Mouse (Mus musculus): Measurements from ENCODE around the gene Rrm2. TPM values are rescaled to one million over a fixed set of nuclear protein-coding genes. Genes with fewer than 3 reads are reported as not detected.
"Not testable (repeated sequence)": the region's sequence is repeated elsewhere in the genome, so short reads cannot be mapped to it uniquely, and the experiment has no call there.

Gene Rrm2
- polyA plus RNA-seq, 1 experiment from 2014 or later, result 586 TPM

GRCm38 (mm10) chr12:24723434-24723833 lies 15.4 kb downstream of the Rrm2 start:
- no peak overlapping the region for H3K4me3 ChIP-seq (replicated peaks)
- H3K36me3 ChIP-seq, result no peaks in the 10 kb centered on the region
- 38% methylated on average over 2 of the region's 2 CpGs for WGBS (ENCODE audit: insufficient replicate concordance)
- ATAC-seq (ENCODE audit: low read depth), result no peak
- no peak for DNase-seq
- no peak overlapping the region for H3K9ac ChIP-seq
- no peak overlapping the region for H3K27ac ChIP-seq
- H3K4me2 ChIP-seq, result no peak overlapping the region
- peaks cover 7% of the 10 kb centered on the region for H3K4me1 ChIP-seq (replicated peaks)
- no peaks in the 10 kb centered on the region for H3K27me3 ChIP-seq
- no peaks in the 10 kb centered on the region for H3K9me3 ChIP-seq (replicated peaks)

- H3K27me3 ChIP-seq, result no peaks in the 10 kb centered on the region
- 38% methylated on average over 4 of the region's 4 CpGs for WGBS (ENCODE audit: insufficient replicate concordance)
- no peaks in the 10 kb centered on the region for H3K9me3 ChIP-seq (replicated peaks)
- H3K4me1 ChIP-seq (replicated peaks), result peaks cover 7% of the 10 kb centered on the region
- ATAC-seq (ENCODE audit: low read depth), result no peak
- H3K9ac ChIP-seq, result no peak overlapping the region
- no peak overlapping the region for H3K27ac ChIP-seq
- no peak overlapping the region for H3K4me2 ChIP-seq
- no peaks in the 10 kb centered on the region for H3K36me3 ChIP-seq
- no peak for DNase-seq
- no peak overlapping the region for H3K4me3 ChIP-seq (replicated peaks)
Observed at GRCm38 (mm10) chr12:24723859-24724258, 15.8 kb downstream of the Rrm2 start.

- no peaks in the 10 kb centered on the region for H3K9me3 ChIP-seq (replicated peaks)
- H3K4me2 ChIP-seq, result no peak overlapping the region
- ATAC-seq (ENCODE audit: low read depth), result peak; percentile 55; the same call in 1 of the 2 replicates
- no peak overlapping the region for H3K27ac ChIP-seq
- H3K9ac ChIP-seq, result no peak overlapping the region
- no peaks in the 10 kb centered on the region for H3K36me3 ChIP-seq
- no peak overlapping the region for H3K4me3 ChIP-seq (replicated peaks)
- DNase-seq, result no peak
- peaks cover 7% of the 10 kb centered on the region for H3K4me1 ChIP-seq (replicated peaks)
- WGBS (ENCODE audit: insufficient replicate concordance), result 34% methylated on average over 2 of the region's 2 CpGs
- H3K27me3 ChIP-seq, result no peaks in the 10 kb centered on the region
Observed at GRCm38 (mm10) chr12:24724369-24724768, 16.3 kb downstream of the Rrm2 start.

- no peak for ATAC-seq (ENCODE audit: low read depth)
- Histone ChIP-seq H3K36me3 (no peaks in the 10 kb centered on the region), H3K9ac (no peak overlapping the region), H3K4me3 (replicated peaks) (no peak overlapping the region), H3K27ac (no peak overlapping the region), H3K27me3 (no peaks in the 10 kb centered on the region), H3K9me3 (replicated peaks) (no peaks in the 10 kb centered on the region), H3K4me1 (replicated peaks) (peaks cover 4% of the 10 kb centered on the region; the same call in 1 of the 2 replicates), H3K4me2 (no peak overlapping the region)
- DNase-seq, result no peak
- WGBS (ENCODE audit: insufficient replicate concordance), result 72% methylated on average over 13 of the region's 13 CpGs
Observed at GRCm38 (mm10) chr12:24734828-24735394, 26.9 kb downstream of the Rrm2 start.

GRCm38 (mm10) chr12:24736956-24737355 lies 28.9 kb downstream of the Rrm2 start:
- Histone ChIP-seq H3K4me1 (replicated peaks) (peaks cover 7% of the 10 kb centered on the region; the same call in 1 of the 2 replicates), H3K9ac (no peak overlapping the region), H3K4me2 (no peak overlapping the region), H3K27ac (no peak overlapping the region), H3K27me3 (no peaks in the 10 kb centered on the region), H3K4me3 (replicated peaks) (no peak overlapping the region), H3K9me3 (replicated peaks) (no peaks in the 10 kb centered on the region), H3K36me3 (no peaks in the 10 kb centered on the region)
- DNase-seq (no peak), ATAC-seq (ENCODE audit: low read depth) (no peak)
- 55% methylated on average over 2 of the region's 2 CpGs for WGBS (ENCODE audit: insufficient replicate concordance)

GRCm38 (mm10) chr12:24739963-24740362 lies 31.9 kb downstream of the Rrm2 start:
- no peak overlapping the region for H3K4me2 ChIP-seq
- no peaks in the 10 kb centered on the region for H3K9me3 ChIP-seq (replicated peaks)
- no peaks in the 10 kb centered on the region for H3K27me3 ChIP-seq
- H3K36me3 ChIP-seq, result no peaks in the 10 kb centered on the region
- H3K4me3 ChIP-seq (replicated peaks), result no peak overlapping the region
- no peak overlapping the region for H3K27ac ChIP-seq
- H3K9ac ChIP-seq, result no peak overlapping the region
- no peak for DNase-seq
- peaks cover 7% of the 10 kb centered on the region; the same call in 1 of the 2 replicates for H3K4me1 ChIP-seq (replicated peaks)
- ATAC-seq (ENCODE audit: low read depth), result no peak
- WGBS (ENCODE audit: insufficient replicate concordance), result 30% methylated on average over 1 of the region's 1 CpGs

GRCm38 (mm10) chr12:24741535-24741934 lies 33.5 kb downstream of the Rrm2 start:
- not testable (repeated sequence) for H3K27me3 ChIP-seq; H3K36me3 ChIP-seq; H3K27ac ChIP-seq; H3K4me3 ChIP-seq (replicated peaks); ATAC-seq (ENCODE audit: low read depth); DNase-seq; H3K4me1 ChIP-seq (replicated peaks); H3K9me3 ChIP-seq (replicated peaks); H3K4me2 ChIP-seq; H3K9ac ChIP-seq
- 40% methylated on average over 6 of the region's 6 CpGs for WGBS (ENCODE audit: insufficient replicate concordance)

GRCm38 (mm10) chr12:24744309-24744708 lies 36.3 kb downstream of the Rrm2 start:
- ATAC-seq (ENCODE audit: low read depth) (no peak), DNase-seq (no peak)
- Histone ChIP-seq H3K36me3 (no peaks in the 10 kb centered on the region), H3K4me1 (replicated peaks) (peaks cover 7% of the 10 kb centered on the region; the same call in 1 of the 2 replicates), H3K9ac (no peak overlapping the region), H3K9me3 (replicated peaks) (no peaks in the 10 kb centered on the region), H3K4me2 (no peak overlapping the region), H3K27ac (no peak overlapping the region), H3K27me3 (no peaks in the 10 kb centered on the region), H3K4me3 (replicated peaks) (no peak overlapping the region)
- WGBS (ENCODE audit: insufficient replicate concordance), result 22% methylated on average over 1 of the region's 1 CpGs

GRCm38 (mm10) chr12:24746579-24747296 lies 38.7 kb downstream of the Rrm2 start:
- H3K9me3 ChIP-seq (replicated peaks), result no peaks in the 10 kb centered on the region
- no peak overlapping the region for H3K9ac ChIP-seq
- no peak overlapping the region for H3K4me2 ChIP-seq
- H3K27me3 ChIP-seq, result no peaks in the 10 kb centered on the region
- WGBS (ENCODE audit: insufficient replicate concordance), result 56% methylated on average over 5 of the region's 5 CpGs
- no peaks in the 10 kb centered on the region for H3K4me1 ChIP-seq (replicated peaks)
- H3K27ac ChIP-seq, result no peak overlapping the region
- H3K36me3 ChIP-seq, result no peaks in the 10 kb centered on the region
- H3K4me3 ChIP-seq (replicated peaks), result no peak overlapping the region
- DNase-seq (no peak), ATAC-seq (ENCODE audit: low read depth) (no peak)

GRCm38 (mm10) chr12:24747297-24747696 lies 39.3 kb downstream of the Rrm2 start:
- H3K4me1 ChIP-seq (replicated peaks), result no peaks in the 10 kb centered on the region
- H3K27me3 ChIP-seq, result no peaks in the 10 kb centered on the region
- WGBS (ENCODE audit: insufficient replicate concordance), result 67% methylated on average over 8 of the region's 8 CpGs
- no peak for ATAC-seq (ENCODE audit: low read depth)
- H3K4me2 ChIP-seq, result no peak overlapping the region
- no peak for DNase-seq
- H3K9ac ChIP-seq, result no peak overlapping the region
- no peak overlapping the region for H3K4me3 ChIP-seq (replicated peaks)
- no peaks in the 10 kb centered on the region for H3K9me3 ChIP-seq (replicated peaks)
- no peak overlapping the region for H3K27ac ChIP-seq
- H3K36me3 ChIP-seq, result no peaks in the 10 kb centered on the region

GRCm38 (mm10) chr12:24750521-24750920 lies 42.5 kb downstream of the Rrm2 start:
- WGBS (ENCODE audit: insufficient replicate concordance), result 70% methylated on average over 6 of the region's 6 CpGs
- no peak overlapping the region for H3K4me3 ChIP-seq (replicated peaks)
- no peaks in the 10 kb centered on the region for H3K36me3 ChIP-seq
- no peaks in the 10 kb centered on the region for H3K4me1 ChIP-seq (replicated peaks)
- H3K27ac ChIP-seq, result no peak overlapping the region
- DNase-seq, result no peak
- ATAC-seq (ENCODE audit: low read depth), result no peak
- H3K4me2 ChIP-seq, result no peak overlapping the region
- H3K9ac ChIP-seq, result no peak overlapping the region
- no peaks in the 10 kb centered on the region for H3K9me3 ChIP-seq (replicated peaks)
- no peaks in the 10 kb centered on the region for H3K27me3 ChIP-seq

GRCm38 (mm10) chr12:24753680-24754079 lies 45.6 kb downstream of the Rrm2 start:
- Histone ChIP-seq H3K9me3 (replicated peaks) (no peaks in the 10 kb centered on the region), H3K36me3 (no peaks in the 10 kb centered on the region), H3K4me2 (no peak overlapping the region), H3K27me3 (no peaks in the 10 kb centered on the region), H3K27ac (no peak overlapping the region), H3K4me1 (replicated peaks) (peaks cover 7% of the 10 kb centered on the region; the same call in 1 of the 2 replicates), H3K4me3 (replicated peaks) (no peak overlapping the region), H3K9ac (no peak overlapping the region)
- no peak for ATAC-seq (ENCODE audit: low read depth)
- 54% methylated on average over 4 of the region's 4 CpGs for WGBS (ENCODE audit: insufficient replicate concordance)
- no peak for DNase-seq
